Mouse (Mus musculus) urinary bladder, postnatal 10 days (tissue): ENCODE results near the gene Fam83f.

ENCODE experiments used
- DNase-seq: peaks from one replicate; pipeline ENCODE4 v3.0.0; 2022; ENCODE audit warnings: low spot score

Gene Fam83f

DNA sequence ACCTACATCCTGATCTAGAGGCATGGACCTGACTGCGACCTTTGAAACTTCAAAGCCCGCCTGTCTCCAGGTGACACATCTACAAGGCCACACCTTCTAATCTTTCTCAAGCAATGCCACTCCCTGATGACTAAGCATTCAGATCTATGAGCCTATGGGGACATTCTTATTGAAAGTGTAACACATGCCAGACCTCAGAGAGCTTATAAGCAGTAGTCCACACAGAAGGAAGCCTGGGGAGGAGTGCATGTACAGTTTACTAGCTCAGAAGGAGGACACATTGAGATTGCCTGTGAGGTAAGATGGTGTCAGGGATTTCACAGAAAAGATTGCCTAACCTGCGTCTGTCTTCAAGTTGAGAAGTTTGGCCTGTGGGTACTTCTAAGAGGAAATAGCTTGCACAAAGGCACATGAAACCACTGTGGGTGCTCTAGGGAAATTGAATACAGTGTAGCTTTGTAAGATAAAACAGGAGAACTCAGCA lies 71.4 kb downstream of the Fam83f start:
- DNase-seq, result no peak

- DNase-seq, result no peak
These were observed 72.0 kb downstream of the Fam83f start for GRCm38 (mm10) chr15:80743606-80744005.

GRCm38 (mm10) chr15:80744667-80745422 lies 73.2 kb downstream of the Fam83f start:
- DNase-seq, result no peak

GRCm38 (mm10) chr15:80748979-80749378 lies 77.3 kb downstream of the Fam83f start:
- no peak for DNase-seq
